Mouse (Mus musculus) ES-Bruce4 (cell line): Measurements from ENCODE around the gene Pdhb. TPM values are rescaled to one million over a fixed set of nuclear protein-coding genes. Genes with fewer than 3 reads are reported as not detected.
"Not testable (repeated sequence)": the region's sequence is repeated elsewhere in the genome, so short reads cannot be mapped to it uniquely, and the experiment has no call there.

Source experiments
- H3K27ac ChIP-seq: 2 replicates; pipeline ENCODE4 v1.5.1; 2012; ENCODE audit warnings: low read length, inconsistent platforms; ENCODE audit not compliant: insufficient read depth
- H3K27me3 ChIP-seq: 2 replicates; pipeline ENCODE4 v1.6.1; 2012; ENCODE audit warnings: mild to moderate bottlenecking, low read length, inconsistent platforms; ENCODE audit not compliant: control insufficient read depth, poor library complexity, insufficient read depth, severe bottlenecking
- H3K36me3 ChIP-seq: 2 replicates; pipeline ENCODE4 v1.6.1; 2012; ENCODE audit warnings: inconsistent platforms, mild to moderate bottlenecking, low read length, moderate library complexity; ENCODE audit not compliant: control insufficient read depth, poor library complexity, insufficient read depth, severe bottlenecking
- H3K4me1 ChIP-seq: one replicate; pipeline ENCODE4 v1.8.1; 2011; ENCODE audit warnings: low read length; ENCODE audit not compliant: control insufficient read depth, insufficient read depth
- H3K4me3 ChIP-seq: 2 replicates; pipeline ENCODE4 v1.5.1; 2011; ENCODE audit warnings: low read depth, mild to moderate bottlenecking, low read length
- H3K9ac ChIP-seq: 2 replicates; pipeline ENCODE4 v1.6.1; 2012; ENCODE audit warnings: low read depth, mild to moderate bottlenecking, inconsistent platforms; ENCODE audit not compliant: poor library complexity, severe bottlenecking
- H3K9me3 ChIP-seq: replicated peaks from 2 replicates; pipeline ENCODE4 v1.6.1; 2012; ENCODE audit warnings: mild to moderate bottlenecking, low read length, inconsistent platforms; ENCODE audit not compliant: control insufficient read depth, poor library complexity, insufficient read depth, severe bottlenecking
- CTCF ChIP-seq: IDR thresholded peaks from one replicate; pipeline ENCODE4 v1.8.1; 2011; ENCODE audit warnings: low read depth, low read length
- EP300 ChIP-seq: IDR thresholded peaks from 2 replicates; pipeline ENCODE4 v1.6.1; 2011; ENCODE audit warnings: low read depth, low read length; ENCODE audit not compliant: insufficient read depth
- POLR2A ChIP-seq: IDR thresholded peaks from one replicate; pipeline ENCODE4 v1.8.1; 2011; ENCODE audit warnings: low read length; ENCODE audit not compliant: insufficient read depth
- polyA plus RNA-seq: library from polyadenylated mRNA; stranded (reverse); fragments of >200 nt; gene quantifications from 2 replicates; pipeline ENCODE4 v1.2.4, GENCODE M21; 2011; ENCODE audit warnings: low read depth; ENCODE audit not compliant: missing spikeins, insufficient read depth, insufficient read length

Pdhb gene
- polyA plus RNA-seq, 1 experiment, result 168 TPM

DNA sequence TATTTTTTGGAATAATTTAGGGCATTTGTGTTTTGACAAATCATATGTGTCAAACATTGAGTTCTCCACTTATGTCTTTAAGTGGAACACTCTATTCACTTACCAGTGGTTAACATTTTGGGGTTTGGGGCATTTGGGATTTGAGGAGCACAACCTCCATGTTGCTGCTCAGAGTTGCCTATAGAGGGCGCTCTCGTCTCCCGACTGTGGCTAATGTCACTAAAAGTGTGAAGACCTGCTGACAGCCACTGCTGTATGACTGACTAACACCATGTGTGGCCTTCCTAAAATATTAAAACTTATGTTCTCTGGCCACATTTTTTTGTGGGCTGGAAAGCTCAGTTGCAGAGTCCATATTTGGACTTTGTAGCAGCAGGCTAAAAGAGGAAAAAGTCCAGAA lies 10.5 kb upstream of the Pdhb start:
- Histone ChIP-seq H3K9me3 (no peaks in the 10 kb centered on the region; the same call in 1 of the 2 replicates), H3K9ac (no peak overlapping the region), H3K27me3 (no peaks in the 10 kb centered on the region), H3K36me3 (no peaks in the 10 kb centered on the region), H3K4me1 (no peaks in the 10 kb centered on the region), H3K27ac (no peak overlapping the region), H3K4me3 (no peak overlapping the region)
- TF ChIP-seq POLR2A (no peak), CTCF (peak; percentile 64), EP300 (no peak)

DNA sequence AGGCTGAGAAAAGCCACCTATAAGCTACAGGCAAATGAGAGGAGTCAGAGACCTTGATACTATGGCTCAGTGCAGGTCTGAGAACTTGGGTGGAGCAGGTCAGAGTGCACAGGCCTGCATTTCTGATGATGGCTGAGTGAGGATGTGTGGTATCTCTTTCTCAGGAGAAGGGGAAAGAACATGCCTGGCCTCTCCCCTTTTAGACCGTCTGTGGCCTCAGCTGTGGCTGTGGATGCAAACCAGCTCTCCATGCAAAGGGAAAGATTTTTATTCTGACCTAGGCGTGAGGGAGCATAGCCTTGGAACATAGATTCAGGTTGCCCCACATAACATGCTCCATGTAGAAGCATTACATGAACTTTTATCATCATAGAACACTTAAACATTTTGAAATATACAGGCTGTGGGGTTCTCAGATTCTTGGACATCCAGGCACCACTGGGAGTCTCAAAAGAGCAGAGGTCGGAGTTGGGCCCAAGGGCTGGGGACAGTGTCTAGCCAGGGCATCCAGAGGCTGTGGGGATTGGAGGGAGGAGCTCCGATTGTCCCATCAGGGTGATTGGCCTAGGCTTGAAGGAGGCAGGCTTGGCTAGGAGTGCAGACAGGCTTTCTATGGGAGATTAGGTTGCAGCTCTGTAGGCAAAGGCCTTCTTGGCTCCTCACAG lies 7.7 kb upstream of the Pdhb start:
- no peak for TF ChIP-seq CTCF
- TF ChIP-seq EP300, result no peak
- H3K27ac ChIP-seq, result no peak overlapping the region

DNA sequence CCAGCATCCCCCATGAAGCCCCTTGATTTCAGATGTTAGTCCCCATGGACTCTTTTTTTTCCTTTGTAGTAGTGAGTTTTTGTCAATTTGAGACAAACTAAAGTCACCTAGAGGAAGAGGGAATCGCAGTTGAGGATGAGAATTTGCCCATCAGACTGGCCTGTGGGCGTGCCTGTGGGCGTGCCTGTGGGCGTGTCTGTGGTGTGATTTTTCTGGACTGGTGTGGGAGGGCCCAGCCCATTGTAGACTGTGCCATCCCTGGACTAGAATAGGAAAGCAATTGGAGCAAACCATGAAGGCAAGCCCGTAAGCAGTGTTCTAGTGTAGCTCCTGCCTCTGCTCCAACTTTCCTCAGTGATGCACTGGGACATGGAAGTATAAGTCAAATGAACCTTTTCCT lies 3.4 kb upstream of the Pdhb start:
- Histone ChIP-seq H3K4me3 (no peak overlapping the region), H3K27me3 (no peaks in the 10 kb centered on the region), H3K9me3 (no peaks in the 10 kb centered on the region; the same call in 1 of the 2 replicates), H3K9ac (no peak overlapping the region), H3K4me1 (no peaks in the 10 kb centered on the region), H3K36me3 (no peaks in the 10 kb centered on the region), H3K27ac (no peak overlapping the region; the same call in 1 of the 2 replicates)
- no peak for TF ChIP-seq POLR2A
- no peak for TF ChIP-seq CTCF
- TF ChIP-seq EP300, result no peak

More for the DNA sequence above, 7.7 kb upstream of the Pdhb start:
- H3K9me3 ChIP-seq, result no peaks in the 10 kb centered on the region; the same call in 1 of the 2 replicates
- H3K27me3 ChIP-seq, result no peaks in the 10 kb centered on the region
- no peaks in the 10 kb centered on the region for H3K4me1 ChIP-seq
- H3K36me3 ChIP-seq, result no peaks in the 10 kb centered on the region
- H3K4me3 ChIP-seq, result no peak overlapping the region
- no peak overlapping the region for H3K9ac ChIP-seq

DNA sequence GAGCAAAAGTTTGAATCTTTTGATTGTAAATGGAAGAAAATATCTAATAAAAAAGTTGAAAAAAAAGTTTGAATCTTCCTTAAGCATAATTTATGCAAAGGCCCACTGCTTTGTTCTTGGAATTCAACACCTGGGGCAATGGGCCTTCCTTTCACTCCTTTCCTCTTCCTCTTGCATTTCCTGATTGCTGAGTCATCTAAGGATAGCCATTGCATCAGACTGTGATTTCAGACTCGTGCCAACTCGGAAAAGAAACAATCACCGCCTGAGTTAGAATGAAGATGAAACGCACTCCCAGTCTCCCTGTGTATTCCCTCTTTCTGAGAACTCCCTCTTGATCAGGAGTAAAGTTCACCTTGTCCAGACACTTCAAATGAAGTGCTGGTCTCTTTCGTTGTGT lies 1.8 kb upstream of the Pdhb start:
- peak overlapping the region; percentile 66 for H3K9ac ChIP-seq
- peaks cover 7% of the 10 kb centered on the region for H3K36me3 ChIP-seq
- no peaks in the 10 kb centered on the region; the same call in 1 of the 2 replicates for H3K9me3 ChIP-seq
- H3K27ac ChIP-seq, result peak overlapping the region; percentile 98
- no peak overlapping the region for H3K4me3 ChIP-seq
- TF ChIP-seq POLR2A, result no peak
- no peak for TF ChIP-seq EP300
- TF ChIP-seq CTCF, result no peak
- H3K27me3 ChIP-seq, result no peaks in the 10 kb centered on the region
- no peaks in the 10 kb centered on the region for H3K4me1 ChIP-seq

DNA sequence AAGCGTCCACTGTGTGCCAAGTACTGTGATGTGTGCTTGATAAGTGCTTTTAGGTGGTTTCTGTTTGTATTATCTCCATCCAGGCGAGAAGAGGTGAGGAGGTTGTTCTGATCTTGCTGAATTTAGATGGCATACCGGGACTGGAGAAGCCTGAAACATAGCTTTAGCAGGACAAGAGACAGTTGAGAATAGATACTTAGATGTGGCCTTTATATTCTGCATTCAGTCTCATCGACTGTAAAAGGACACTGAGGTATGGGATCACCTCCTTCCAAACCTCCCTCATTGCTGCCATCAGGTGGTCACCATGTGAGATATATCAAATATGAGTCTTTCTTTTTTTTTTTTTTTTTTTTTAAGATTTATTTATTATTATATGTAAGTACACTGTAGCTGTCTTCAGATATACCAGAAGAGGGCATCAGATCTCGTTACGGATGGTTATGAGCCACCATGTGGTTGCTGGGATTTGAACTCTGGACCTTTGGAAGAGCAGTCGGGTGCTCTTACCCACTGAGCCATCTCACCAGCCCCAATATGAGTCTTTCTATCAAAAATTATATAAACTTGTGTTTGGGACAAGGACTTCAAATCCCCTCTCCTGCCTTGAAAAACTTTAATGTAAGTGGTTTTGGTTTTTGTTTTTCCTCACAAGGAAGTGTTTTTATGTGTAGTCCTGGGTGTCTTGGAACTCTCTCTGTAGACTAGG lies 871 bp upstream of the Pdhb start:
- Histone ChIP-seq H3K27ac (peak overlapping the region; percentile 98), H3K9ac (peak overlapping the region; percentile 27), H3K4me3 (peak overlapping the region; percentile 79), H3K36me3 (peaks cover 14% of the 10 kb centered on the region)
- not testable (repeated sequence) for H3K9me3 ChIP-seq, H3K4me1 ChIP-seq, H3K27me3 ChIP-seq

DNA sequence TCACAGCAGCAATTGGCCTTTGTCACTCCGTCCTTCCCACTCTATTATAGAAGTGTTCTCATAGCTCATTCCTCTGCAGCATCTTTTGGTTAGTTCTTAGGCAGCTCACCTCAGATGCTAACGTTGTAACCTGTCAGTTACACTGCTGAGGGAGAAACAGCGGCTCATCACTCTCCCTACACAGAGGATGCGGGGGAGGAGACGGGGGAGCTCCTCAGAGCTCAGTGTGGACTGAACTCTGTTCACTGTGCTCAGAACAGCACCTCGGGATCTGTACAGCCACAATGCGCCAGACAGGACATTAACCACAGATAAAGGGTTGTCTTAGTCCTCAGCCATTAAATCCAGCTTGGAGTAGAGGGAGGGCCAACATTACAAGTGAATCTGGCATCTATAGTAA lies 8.4 kb downstream of the Pdhb start:
- Histone ChIP-seq H3K27me3 (no peaks in the 10 kb centered on the region), H3K9me3 (no peaks in the 10 kb centered on the region), H3K27ac (no peak overlapping the region), H3K4me1 (no peaks in the 10 kb centered on the region), H3K9ac (no peak overlapping the region), H3K36me3 (peaks cover 48% of the 10 kb centered on the region), H3K4me3 (no peak overlapping the region)
- TF ChIP-seq POLR2A (no peak), EP300 (no peak), CTCF (no peak)
